Mouse (Mus musculus): ENCODE measurements at regions not wholly inside any gene's neighbourhood (a gene's known extent, or its start where the extent isn't known, plus 50 kb on each side); places are given as distances from the start of the nearest gene placed in this dataset.

- no peak for DNase-seq
These were observed 362.4 kb upstream of the 3110018I06Rik start for GRCm38 (mm10) chr12:107126056-107126455.

GRCm38 (mm10) chr12:107127591-107127990, 360.8 kb upstream of the 3110018I06Rik start:
- DNase-seq = no peak

- no peak for DNase-seq
These were observed 359.2 kb upstream of the 3110018I06Rik start for GRCm38 (mm10) chr12:107129232-107129631.

GRCm38 (mm10) chr12:107131351-107131750, 357.1 kb upstream of the 3110018I06Rik start:
- no peak for DNase-seq

GRCm38 (mm10) chr12:107131841-107132240, 356.6 kb upstream of the 3110018I06Rik start:
- no peak for DNase-seq

GRCm38 (mm10) chr12:107132501-107132900, 355.9 kb upstream of the 3110018I06Rik start:
- DNase-seq = no peak

GRCm38 (mm10) chr12:107134353-107134752, 354.1 kb upstream of the 3110018I06Rik start:
- no peak for DNase-seq

- no peak for DNase-seq
These were observed 349.6 kb upstream of the 3110018I06Rik start for GRCm38 (mm10) chr12:107138677-107139400.

GRCm38 (mm10) chr12:107140957-107141595, 347.4 kb upstream of the 3110018I06Rik start:
- no peak for DNase-seq

- no peak for DNase-seq
These were observed 346.2 kb upstream of the 3110018I06Rik start for GRCm38 (mm10) chr12:107142226-107142625.

GRCm38 (mm10) chr12:107146608-107147121, 341.8 kb upstream of the 3110018I06Rik start:
- DNase-seq = no peak

GRCm38 (mm10) chr12:107148451-107148850, 340.0 kb upstream of the 3110018I06Rik start:
- no peak for DNase-seq

GRCm38 (mm10) chr12:107151089-107151488, 337.3 kb upstream of the 3110018I06Rik start:
- DNase-seq = no peak

- no peak for DNase-seq
These were observed 333.8 kb upstream of the 3110018I06Rik start for GRCm38 (mm10) chr12:107154668-107155067.

GRCm38 (mm10) chr12:107156791-107157428, 331.5 kb upstream of the 3110018I06Rik start:
- no peak for DNase-seq

- no peak for DNase-seq
These were observed 329.3 kb upstream of the 3110018I06Rik start for GRCm38 (mm10) chr12:107159126-107159525.

- DNase-seq = no peak
These were observed 328.3 kb upstream of the 3110018I06Rik start for GRCm38 (mm10) chr12:107160137-107160536.

GRCm38 (mm10) chr12:107160628-107161027, 327.8 kb upstream of the 3110018I06Rik start:
- DNase-seq = no peak

- no peak for DNase-seq
These were observed 317.5 kb upstream of the 3110018I06Rik start for GRCm38 (mm10) chr12:107170926-107171325.

- DNase-seq = no peak
These were observed 316.8 kb upstream of the 3110018I06Rik start for GRCm38 (mm10) chr12:107171676-107172075.

GRCm38 (mm10) chr12:107178676-107179075, 309.8 kb upstream of the 3110018I06Rik start:
- DNase-seq = no peak

- DNase-seq = no peak
These were observed 307.9 kb upstream of the 3110018I06Rik start for GRCm38 (mm10) chr12:107180501-107180900.

GRCm38 (mm10) chr12:107181291-107181690, 307.1 kb upstream of the 3110018I06Rik start:
- DNase-seq = no peak

Measured in cerebellum, adult 8-10 months (tissue).